Mouse (Mus musculus) CH12.LX (cell line): ENCODE measurements at regions not wholly inside any gene's neighbourhood (a gene's known extent, or its start where the extent isn't known, plus 50 kb on each side); places are given as distances from the start of the nearest gene placed in this dataset.
A peak's percentile ranks its signal among the peaks of the same experiment; 100 is the strongest.

Experiments
- CHD2 ChIP-seq: IDR thresholded peaks from 2 replicates; pipeline ENCODE4 v1.6.1; 2011; ENCODE audit warnings: low read length, improper control_type of control experiment
- CTCF ChIP-seq, 2 experiments: IDR thresholded peaks in 1 of 2; conservative IDR thresholded peaks in 1 of 2; 2 replicates each; pipeline ENCODE4 v1.5.1; 2011 to 2012; ENCODE audit warnings: low read depth in 2 of 2, low read length in 2 of 2, improper control_type of control experiment in 1 of 2, inconsistent platforms in 1 of 2, mild to moderate bottlenecking in 1 of 2, moderate library complexity in 1 of 2
- GABPA ChIP-seq: IDR thresholded peaks from 2 replicates; pipeline ENCODE4 v1.6.1; 2012; ENCODE audit warnings: low read depth, low read length, improper control_type of control experiment, inconsistent platforms; ENCODE audit not compliant: insufficient replicate concordance
- MEF2A ChIP-seq: IDR thresholded peaks from 2 replicates; pipeline ENCODE4 v1.6.1; 2014; ENCODE audit warnings: low read depth, mild to moderate bottlenecking, inconsistent platforms, low read length, improper control_type of control experiment, borderline replicate concordance
- MXI1 ChIP-seq: IDR thresholded peaks from 2 replicates; pipeline ENCODE4 v1.6.1; 2011; ENCODE audit warnings: mild to moderate bottlenecking, low read depth, low read length, improper control_type of control experiment
- MYC ChIP-seq: IDR thresholded peaks from 2 replicates; pipeline ENCODE4 v1.6.1; 2011; ENCODE audit warnings: low read depth, mild to moderate bottlenecking, improper control_type of control experiment, low read length
- NELFE ChIP-seq: IDR thresholded peaks from 2 replicates; pipeline ENCODE4 v1.6.1; 2011; ENCODE audit warnings: low read depth, low read length, improper control_type of control experiment
- POLR2A ChIP-seq: IDR thresholded peaks from 2 replicates; pipeline ENCODE4 v1.6.1; 2011; ENCODE audit warnings: low read depth, mild to moderate bottlenecking, improper control_type of control experiment, low read length
- POLR2AphosphoS2 ChIP-seq: IDR thresholded peaks from 2 replicates; pipeline ENCODE4 v1.6.1; 2011; ENCODE audit warnings: low read depth, low read length, improper control_type of control experiment
- TBP ChIP-seq: conservative IDR thresholded peaks from 2 replicates; pipeline ENCODE4 v1.6.1; 2011; ENCODE audit warnings: low read depth, low read length, improper control_type of control experiment
- TCF12 ChIP-seq: IDR thresholded peaks from 2 replicates; pipeline ENCODE4 v1.6.1; 2014; ENCODE audit warnings: low read depth, mild to moderate bottlenecking, inconsistent platforms, low read length, improper control_type of control experiment
- USF1 ChIP-seq: IDR thresholded peaks from 2 replicates; pipeline ENCODE4 v1.6.1; 2014; ENCODE audit warnings: low read depth, mild to moderate bottlenecking, inconsistent platforms, low read length, improper control_type of control experiment

- TF ChIP-seq NELFE (no peak), CTCF (conservative IDR thresholded peaks at IDR 0.05 in 1 of 2, IDR thresholded peaks at IDR 0.05 in 1 of 2; ENCODE audit: low read depth in 2 of 2, low read length in 2 of 2) (peak; percentile 56 to 89), CHD2 (no peak), MXI1 (no peak), TBP (no peak), GABPA (no peak), POLR2AphosphoS2 (no peak), TCF12 (no peak), USF1 (no peak), POLR2A (no peak), MYC (no peak), MEF2A (no peak)
Observed at GRCm38 (mm10) chr1:184395215-184395614, 337.2 kb downstream of the Hlx start.
